Mouse (Mus musculus) spleen, adult 2 months (tissue): ENCODE measurements around the gene Ccsap.

Source experiments
- CTCF ChIP-seq: fragments of 200-500 bp; IDR thresholded peaks from 2 replicates; pipeline ENCODE4 v1.5.1; 2011; ENCODE audit warnings: mild to moderate bottlenecking, inconsistent platforms; ENCODE audit not compliant: insufficient read depth, insufficient read length, insufficient replicate concordance; ENCODE audit errors: extremely low read depth
- POLR2A ChIP-seq: fragments of 200-500 bp; IDR thresholded peaks from 2 replicates; pipeline ENCODE4 v1.6.1; 2011; ENCODE audit warnings: low read depth, low read length, inconsistent platforms

DNA sequence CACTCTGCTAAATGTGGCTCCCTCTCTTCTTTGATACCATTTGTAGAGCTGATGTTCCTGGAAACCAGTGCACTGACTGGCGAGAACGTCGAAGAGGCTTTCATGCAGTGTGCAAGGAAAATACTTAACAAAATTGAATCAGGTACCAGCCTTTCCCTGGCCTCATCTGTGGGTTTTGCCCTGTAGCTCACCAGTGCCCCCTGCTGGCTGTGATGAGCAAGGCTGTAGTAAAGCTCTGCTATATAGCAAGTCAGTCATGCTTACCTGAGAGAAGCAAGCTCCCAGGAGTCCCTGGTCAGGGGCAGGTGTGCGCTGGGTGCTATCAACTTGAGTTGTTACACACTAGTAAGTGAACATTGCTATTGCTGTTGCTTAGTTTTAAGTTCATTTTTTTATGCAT is 27.3 kb downstream of the Ccsap start:
- peak; percentile 72; the same call in 1 of the 2 replicates for TF ChIP-seq CTCF
- no peak for TF ChIP-seq POLR2A
